Mouse (Mus musculus): ENCODE data around the gene Hspb6. TPM values are rescaled to one million over a fixed set of nuclear protein-coding genes. Genes with fewer than 3 reads are reported as not detected.

Gene Hspb6
- polyA plus RNA-seq, 1 experiment from 2014 or later: 5.4 TPM

DNA sequence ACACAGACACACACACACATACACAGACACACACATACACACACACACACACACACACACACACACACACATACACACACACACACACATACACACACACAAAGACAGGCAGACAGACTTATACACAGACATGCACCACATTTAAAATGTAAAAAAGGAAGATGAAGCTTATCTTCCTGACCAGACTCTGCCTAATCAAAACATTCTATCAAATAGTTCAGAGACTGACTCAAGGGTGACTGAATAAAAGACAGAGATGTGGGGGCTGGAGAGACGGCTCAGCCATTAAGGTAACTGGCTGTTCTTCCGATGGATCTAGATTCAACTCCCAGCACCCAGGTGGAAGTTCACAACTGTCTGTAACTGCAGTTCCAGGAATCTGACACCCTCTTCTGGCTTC, 7.7 kb upstream of the Hspb6 start:
- 63% methylated on average over 2 of the region's 2 CpGs for WGBS

DNA sequence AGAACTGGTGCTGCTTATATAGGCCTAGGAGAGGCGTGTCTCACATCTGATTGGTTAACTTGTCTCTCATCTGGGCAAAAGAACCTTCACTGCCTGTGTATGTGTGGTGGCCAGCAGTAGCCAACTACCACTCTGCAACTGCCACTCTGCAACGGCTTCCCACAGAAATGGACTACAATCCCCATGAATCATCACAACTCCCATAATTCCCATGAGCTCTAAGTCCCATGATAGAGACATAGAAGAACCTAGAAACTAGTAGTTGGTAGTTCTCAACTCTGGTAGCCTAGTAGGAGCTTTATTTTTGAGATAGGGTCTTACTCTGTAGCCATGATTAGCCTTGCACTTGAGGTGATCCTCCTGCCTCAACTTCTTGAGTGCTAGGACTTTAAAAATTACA, 2.1 kb upstream of the Hspb6 start:
- Histone ChIP-seq H3K4me2 (no peak overlapping the region), H3K27ac (ENCODE audit: low read depth, low read length) (no peak overlapping the region), H3K4me1 (replicated peaks; ENCODE audit: control insufficient read depth, insufficient read depth, low read length) (peaks cover 12% of the 10 kb centered on the region), H3K9me3 (ENCODE audit: control insufficient read depth, low read length) (no peaks in the 10 kb centered on the region), H3K36me3 (ENCODE audit: control insufficient read depth, insufficient read depth, low read length) (peaks cover 14% of the 10 kb centered on the region), H3K4me3 (ENCODE audit: low read depth, low read length) (no peak overlapping the region), H3K9ac (ENCODE audit: low read depth, low read length) (no peak overlapping the region), H3K27me3 (replicated peaks; ENCODE audit: control insufficient read depth, insufficient read depth, low read length) (no peaks in the 10 kb centered on the region)
- WGBS: 88% methylated on average over 2 of the region's 2 CpGs
- ATAC-seq (replicated peaks; ENCODE audit: low FRiP score) (no peak), DNase-seq (ENCODE audit: low spot score) (no peak)

More for the DNA sequence above, 7.7 kb upstream of the Hspb6 start:
- DNase-seq (ENCODE audit: low spot score) (no peak), ATAC-seq (replicated peaks; ENCODE audit: low FRiP score) (peak; percentile 34; the same call in 1 of the 2 replicates)
- no peaks in the 10 kb centered on the region for H3K9me3 ChIP-seq (ENCODE audit: control insufficient read depth, low read length)
- peaks cover 22% of the 10 kb centered on the region for H3K36me3 ChIP-seq (ENCODE audit: control insufficient read depth, insufficient read depth, low read length)
- no peak overlapping the region for H3K4me3 ChIP-seq (ENCODE audit: low read depth, low read length)
- H3K27ac ChIP-seq (ENCODE audit: low read depth, low read length): no peak overlapping the region
- H3K27me3 ChIP-seq (replicated peaks; ENCODE audit: control insufficient read depth, insufficient read depth, low read length): no peaks in the 10 kb centered on the region
- no peaks in the 10 kb centered on the region; the same call in 1 of the 2 replicates for H3K4me1 ChIP-seq (replicated peaks; ENCODE audit: control insufficient read depth, insufficient read depth, low read length)
- H3K9ac ChIP-seq (ENCODE audit: low read depth, low read length): no peak overlapping the region
- no peak overlapping the region for H3K4me2 ChIP-seq

DNA sequence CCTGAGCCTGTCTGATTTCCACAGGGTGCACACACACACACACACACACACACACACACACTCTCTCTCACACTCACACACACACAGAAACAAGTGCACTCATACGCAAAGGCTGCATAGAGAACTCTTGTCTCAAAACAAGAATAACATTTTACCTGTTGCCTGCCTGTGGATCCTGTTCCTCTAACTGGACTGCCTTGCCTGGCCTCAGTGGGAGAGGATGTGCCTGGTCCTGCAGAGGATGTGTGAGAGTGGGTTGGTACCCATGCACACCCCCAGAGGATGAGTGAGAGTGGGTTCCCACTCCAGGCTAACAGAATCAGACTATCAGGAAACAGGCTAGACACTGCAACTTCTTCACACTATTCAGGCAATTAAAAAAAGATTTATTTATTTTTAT, 1.4 kb upstream of the Hspb6 start:
- Histone ChIP-seq H3K36me3 (ENCODE audit: control insufficient read depth, insufficient read depth, low read length) (peaks cover 21% of the 10 kb centered on the region), H3K9ac (ENCODE audit: low read depth, low read length) (no peak overlapping the region), H3K27ac (ENCODE audit: low read depth, low read length) (no peak overlapping the region), H3K4me2 (no peak overlapping the region), H3K9me3 (ENCODE audit: control insufficient read depth, low read length) (no peaks in the 10 kb centered on the region), H3K4me1 (replicated peaks; ENCODE audit: control insufficient read depth, insufficient read depth, low read length) (peaks cover 12% of the 10 kb centered on the region), H3K27me3 (replicated peaks; ENCODE audit: control insufficient read depth, insufficient read depth, low read length) (no peaks in the 10 kb centered on the region), H3K4me3 (ENCODE audit: low read depth, low read length) (no peak overlapping the region)
- 93% methylated on average over 1 of the region's 1 CpGs for WGBS
- ATAC-seq (replicated peaks; ENCODE audit: low FRiP score): no peak
- no peak for DNase-seq (ENCODE audit: low spot score)

DNA sequence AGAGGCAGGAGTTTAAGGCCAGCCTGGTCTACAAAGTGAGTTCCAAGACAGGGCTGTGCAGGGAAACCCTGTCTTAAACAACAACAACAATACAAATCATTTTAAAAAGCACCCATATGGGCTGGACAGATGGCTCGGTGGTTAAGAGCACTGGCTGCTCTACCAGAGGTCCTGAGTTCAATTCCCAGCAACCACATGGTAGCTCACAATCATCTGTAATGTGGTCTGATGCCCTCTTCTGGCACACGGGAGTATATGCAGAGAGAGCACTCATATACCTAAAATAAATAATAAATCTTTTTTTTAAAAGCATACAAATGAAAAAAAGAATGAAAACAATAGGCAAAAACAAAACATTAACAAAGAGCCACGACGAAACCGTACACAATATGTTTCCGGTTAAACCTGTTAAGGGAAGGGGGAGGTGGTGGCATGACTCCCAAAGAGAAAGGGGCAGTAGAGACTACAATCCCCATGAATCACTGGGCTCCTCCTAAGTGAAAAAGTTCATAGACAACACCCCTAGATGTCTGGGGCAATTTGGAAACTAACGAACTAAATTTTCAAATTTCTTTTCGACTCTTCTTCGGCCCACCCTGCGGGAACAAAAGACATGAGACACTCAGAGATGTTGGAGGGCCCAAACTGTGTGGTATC, 405 bp upstream of the Hspb6 start:
- peaks cover 12% of the 10 kb centered on the region for H3K4me1 ChIP-seq (replicated peaks; ENCODE audit: control insufficient read depth, insufficient read depth, low read length)
- H3K27ac ChIP-seq (ENCODE audit: low read depth, low read length): peak overlapping the region; percentile 88
- ATAC-seq (replicated peaks; ENCODE audit: low FRiP score) (peak; percentile 56), DNase-seq (ENCODE audit: low spot score) (no peak)
- H3K4me3 ChIP-seq (ENCODE audit: low read depth, low read length): peak overlapping the region; percentile 67
- peaks cover 23% of the 10 kb centered on the region for H3K36me3 ChIP-seq (ENCODE audit: control insufficient read depth, insufficient read depth, low read length)
- peak overlapping the region; percentile 71 for H3K9ac ChIP-seq (ENCODE audit: low read depth, low read length)
- no peaks in the 10 kb centered on the region for H3K9me3 ChIP-seq (ENCODE audit: control insufficient read depth, low read length)
- peak overlapping the region; percentile 98 for H3K4me2 ChIP-seq
- WGBS: 3% methylated on average over 10 of the region's 10 CpGs
- H3K27me3 ChIP-seq (replicated peaks; ENCODE audit: control insufficient read depth, insufficient read depth, low read length): no peaks in the 10 kb centered on the region

DNA sequence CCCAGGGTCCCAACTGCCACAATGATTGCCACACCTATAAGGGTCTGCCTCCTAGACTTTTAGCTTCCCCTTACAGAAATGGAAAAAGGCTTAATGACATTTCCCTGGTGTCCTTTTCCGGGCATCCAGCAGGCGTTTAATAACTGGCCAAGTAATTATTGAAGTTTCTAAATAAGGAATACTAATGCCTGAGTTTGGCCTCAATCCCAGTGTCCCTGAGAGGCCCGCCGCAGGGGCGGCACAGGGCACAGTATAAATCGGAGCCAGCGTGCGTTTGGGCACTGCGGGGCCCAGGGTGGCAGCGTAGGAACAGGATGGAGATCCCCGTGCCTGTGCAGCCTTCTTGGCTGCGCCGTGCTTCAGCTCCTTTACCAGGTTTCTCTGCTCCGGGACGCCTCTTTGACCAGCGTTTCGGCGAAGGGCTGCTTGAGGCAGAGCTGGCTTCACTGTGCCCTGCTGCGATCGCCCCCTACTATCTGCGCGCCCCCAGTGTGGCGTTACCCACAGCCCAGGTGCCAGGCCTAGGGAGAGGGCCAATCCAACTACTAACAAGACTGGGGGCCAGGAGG, 1.1 kb downstream of the Hspb6 start:
- peak overlapping the region; percentile 84 for H3K27ac ChIP-seq (ENCODE audit: low read depth, low read length)
- H3K9me3 ChIP-seq (ENCODE audit: control insufficient read depth, low read length): no peaks in the 10 kb centered on the region
- ATAC-seq (replicated peaks; ENCODE audit: low FRiP score) (no peak), DNase-seq (ENCODE audit: low spot score) (peak; percentile 57)
- H3K4me2 ChIP-seq: peak overlapping the region; percentile 98
- H3K4me1 ChIP-seq (replicated peaks; ENCODE audit: control insufficient read depth, insufficient read depth, low read length): peaks cover 13% of the 10 kb centered on the region
- peak overlapping the region; percentile 67 for H3K4me3 ChIP-seq (ENCODE audit: low read depth, low read length)
- peaks cover 25% of the 10 kb centered on the region for H3K36me3 ChIP-seq (ENCODE audit: control insufficient read depth, insufficient read depth, low read length)
- 7% methylated on average over 23 of the region's 23 CpGs for WGBS
- peak overlapping the region; percentile 82 for H3K9ac ChIP-seq (ENCODE audit: low read depth, low read length)
- H3K27me3 ChIP-seq (replicated peaks; ENCODE audit: control insufficient read depth, insufficient read depth, low read length): no peaks in the 10 kb centered on the region

DNA sequence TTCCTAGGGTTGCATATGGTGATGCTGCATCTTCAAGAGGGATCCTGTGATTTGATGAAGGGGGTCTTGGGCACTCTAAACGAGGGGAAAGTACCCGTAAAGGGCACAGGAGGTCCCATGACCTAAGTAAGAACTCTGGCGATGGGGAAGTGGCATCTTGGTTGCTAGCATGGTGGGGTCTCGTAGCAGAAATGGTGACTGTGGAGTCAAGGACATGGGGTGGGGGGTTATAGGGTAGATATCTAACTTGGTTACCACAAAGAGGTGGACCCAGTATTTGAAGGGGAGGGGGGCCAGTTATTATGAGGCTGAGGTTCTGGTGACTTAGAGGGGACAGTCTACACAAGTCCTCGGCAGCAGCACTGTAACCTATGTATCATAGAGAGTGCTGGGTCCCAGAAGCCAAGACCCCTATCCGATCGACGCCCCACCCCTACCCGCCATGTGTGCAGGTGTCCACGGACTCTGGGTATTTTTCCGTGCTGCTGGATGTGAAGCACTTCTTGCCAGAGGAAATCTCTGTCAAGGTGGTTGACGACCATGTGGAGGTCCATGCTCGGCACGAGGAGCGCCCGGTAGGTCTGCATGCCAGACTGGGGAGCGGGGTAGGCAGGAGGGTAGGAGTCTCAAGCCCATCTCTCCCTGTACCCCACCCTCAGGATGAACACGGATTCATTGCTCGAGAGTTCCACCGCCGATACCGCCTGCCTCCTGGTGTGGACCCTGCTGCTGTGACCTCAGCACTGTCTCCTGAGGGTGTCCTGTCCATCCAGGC, 2.0 kb downstream of the Hspb6 start:
- ATAC-seq (replicated peaks; ENCODE audit: low FRiP score) (no peak), DNase-seq (ENCODE audit: low spot score) (no peak)
- H3K4me2 ChIP-seq: peak overlapping the region; percentile 98
- H3K27me3 ChIP-seq (replicated peaks; ENCODE audit: control insufficient read depth, insufficient read depth, low read length): no peaks in the 10 kb centered on the region
- H3K27ac ChIP-seq (ENCODE audit: low read depth, low read length): no peak overlapping the region
- peak overlapping the region; percentile 67 for H3K4me3 ChIP-seq (ENCODE audit: low read depth, low read length)
- H3K9me3 ChIP-seq (ENCODE audit: control insufficient read depth, low read length): no peaks in the 10 kb centered on the region
- peak overlapping the region; percentile 82 for H3K9ac ChIP-seq (ENCODE audit: low read depth, low read length)
- 84% methylated on average over 22 of the region's 22 CpGs for WGBS
- peaks cover 21% of the 10 kb centered on the region for H3K36me3 ChIP-seq (ENCODE audit: control insufficient read depth, insufficient read depth, low read length)
- H3K4me1 ChIP-seq (replicated peaks; ENCODE audit: control insufficient read depth, insufficient read depth, low read length): peaks cover 21% of the 10 kb centered on the region

DNA sequence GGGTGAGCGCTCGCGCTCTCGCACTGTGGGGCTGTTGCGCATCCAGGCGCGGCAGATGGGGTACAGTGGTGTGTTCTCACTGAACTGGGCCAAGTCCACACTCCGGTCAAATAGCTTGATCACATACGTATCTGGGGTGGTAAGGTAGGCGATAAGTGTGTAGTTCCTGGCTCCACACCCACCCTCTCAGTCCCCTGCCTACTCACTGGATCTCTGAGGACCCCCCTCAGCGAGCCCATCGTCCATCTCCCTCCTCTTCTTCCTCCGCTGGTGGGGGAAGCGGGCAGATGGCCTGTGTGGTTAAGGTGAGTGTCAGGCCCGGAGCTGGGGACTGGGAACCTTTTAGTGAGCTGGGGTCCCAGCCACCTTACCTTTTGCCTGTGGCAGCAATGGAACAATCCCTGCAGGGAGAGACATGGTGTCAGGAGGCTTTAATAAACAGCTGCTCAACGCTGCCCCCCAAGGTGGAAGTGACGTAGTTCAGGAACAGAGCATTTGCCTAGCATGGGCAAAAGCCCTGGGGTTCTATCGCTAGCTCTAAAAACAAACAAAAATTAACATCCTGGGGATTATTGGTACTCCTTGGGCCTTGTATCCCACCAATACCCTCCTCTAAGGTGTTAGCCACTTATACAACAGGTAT, 5.0 kb downstream of the Hspb6 start:
- H3K36me3 ChIP-seq (ENCODE audit: control insufficient read depth, insufficient read depth, low read length): peaks cover 21% of the 10 kb centered on the region
- H3K27me3 ChIP-seq (replicated peaks; ENCODE audit: control insufficient read depth, insufficient read depth, low read length): no peaks in the 10 kb centered on the region
- peaks cover 21% of the 10 kb centered on the region for H3K4me1 ChIP-seq (replicated peaks; ENCODE audit: control insufficient read depth, insufficient read depth, low read length)
- 92% methylated on average over 18 of the region's 18 CpGs for WGBS
- ATAC-seq (replicated peaks; ENCODE audit: low FRiP score) (no peak), DNase-seq (ENCODE audit: low spot score) (no peak)
- H3K9ac ChIP-seq (ENCODE audit: low read depth, low read length): no peak overlapping the region
- H3K27ac ChIP-seq (ENCODE audit: low read depth, low read length): no peak overlapping the region
- H3K4me2 ChIP-seq: no peak overlapping the region
- H3K9me3 ChIP-seq (ENCODE audit: control insufficient read depth, low read length): no peaks in the 10 kb centered on the region
- H3K4me3 ChIP-seq (ENCODE audit: low read depth, low read length): 0 out of 2 replicates have a peak overlapping the region, but pooled peaks have one; percentile 2

DNA sequence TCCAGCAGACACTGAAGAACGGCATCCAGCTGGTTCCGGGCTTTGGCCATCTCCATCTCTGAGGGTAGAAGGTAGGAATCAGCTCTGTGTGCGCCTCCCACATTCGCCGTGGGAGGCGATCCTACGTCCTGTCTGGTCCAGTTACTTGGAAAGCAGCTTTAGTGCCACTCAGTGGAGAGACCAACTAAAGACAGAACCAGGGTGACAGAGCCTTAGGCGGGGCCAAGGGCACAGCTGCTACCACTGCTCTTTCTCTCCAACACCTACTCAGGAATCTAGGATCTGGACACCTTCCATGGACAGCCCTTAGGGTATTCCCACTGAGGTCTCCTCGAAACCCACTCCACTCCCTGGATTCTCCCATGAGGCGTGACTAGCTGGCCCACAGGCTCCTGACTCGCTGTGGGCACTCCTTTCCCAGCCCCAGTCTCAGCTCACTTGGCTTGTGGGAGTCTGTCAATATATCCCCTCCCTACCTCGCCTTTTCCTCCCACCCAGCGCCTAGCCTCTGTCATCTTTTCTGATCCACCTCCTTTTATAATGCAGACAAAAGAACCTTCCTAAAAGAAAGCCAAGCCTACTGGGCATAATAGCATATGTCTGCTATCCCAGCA, 6.0 kb downstream of the Hspb6 start:
- ATAC-seq (replicated peaks; ENCODE audit: low FRiP score): no peak
- Histone ChIP-seq H3K27me3 (replicated peaks; ENCODE audit: control insufficient read depth, insufficient read depth, low read length) (no peaks in the 10 kb centered on the region), H3K9ac (ENCODE audit: low read depth, low read length) (no peak overlapping the region; the same call in 1 of the 2 replicates), H3K36me3 (ENCODE audit: control insufficient read depth, insufficient read depth, low read length) (peaks cover 21% of the 10 kb centered on the region), H3K4me2 (peak overlapping the region; percentile 75), H3K9me3 (ENCODE audit: control insufficient read depth, low read length) (no peaks in the 10 kb centered on the region), H3K27ac (ENCODE audit: low read depth, low read length) (no peak overlapping the region), H3K4me1 (replicated peaks; ENCODE audit: control insufficient read depth, insufficient read depth, low read length) (peaks cover 17% of the 10 kb centered on the region), H3K4me3 (ENCODE audit: low read depth, low read length) (peak overlapping the region; percentile 75)
- DNase-seq (ENCODE audit: low spot score): no peak
- 87% methylated on average over 13 of the region's 13 CpGs for whole genome bisulfite sequencing

Measured in liver, embryonic 11.5 days (tissue).